Mouse (Mus musculus) liver, adult 2 months (tissue): ENCODE measurements around the gene Ifit3b. TPM values are rescaled to one million over a fixed set of nuclear protein-coding genes. Genes with fewer than 3 reads are reported as not detected.
A peak's percentile ranks its signal among the peaks of the same experiment; 100 is the strongest.
"Not testable (repeated sequence)": the region's sequence is repeated elsewhere in the genome, so short reads cannot be mapped to it uniquely, and the experiment has no call there.

ENCODE experiments used
- DNase-seq: peaks from one replicate; pipeline ENCODE4 v3.0.0-alpha.2; 2011; ENCODE audit warnings: low read depth, low spot score; ENCODE audit errors: extremely low read depth
- H3K27ac ChIP-seq: fragments of 200-500 bp; replicated peaks from 2 replicates; pipeline ENCODE4 v1.5.1; 2012; ENCODE audit warnings: low read depth, mild to moderate bottlenecking, control low read depth, inconsistent platforms, low read length; ENCODE audit not compliant: insufficient read depth
- H3K27me3 ChIP-seq: fragments of 200-500 bp; 2 replicates; pipeline ENCODE4 v1.6.1; 2012; ENCODE audit warnings: mild to moderate bottlenecking, moderate library complexity, low read length, inconsistent platforms; ENCODE audit not compliant: control insufficient read depth, insufficient read depth
- H3K36me3 ChIP-seq: fragments of 200-500 bp; 2 replicates; pipeline ENCODE4 v1.6.1; 2012; ENCODE audit warnings: low read length, inconsistent platforms; ENCODE audit not compliant: control insufficient read depth, insufficient read depth
- H3K4me1 ChIP-seq: fragments of 200-500 bp; 2 replicates; pipeline ENCODE4 v1.6.1; 2011; ENCODE audit warnings: low read length; ENCODE audit not compliant: control insufficient read depth, insufficient read depth
- H3K4me3 ChIP-seq: fragments of 200-500 bp; 2 replicates; pipeline ENCODE4 v1.5.1; 2011; ENCODE audit warnings: low read depth, mild to moderate bottlenecking, control low read depth, low read length, moderate library complexity; ENCODE audit not compliant: insufficient read depth
- H3K79me2 ChIP-seq: fragments of 200-500 bp; 2 replicates; pipeline ENCODE4 v1.6.1; 2012; ENCODE audit warnings: inconsistent platforms, mild to moderate bottlenecking, low read length, moderate library complexity; ENCODE audit not compliant: control insufficient read depth, insufficient read depth
- H3K9ac ChIP-seq: fragments of 200-500 bp; 2 replicates; pipeline ENCODE4 v1.6.1; 2012; ENCODE audit warnings: low read depth, mild to moderate bottlenecking, control low read depth, inconsistent platforms, low read length
- CTCF ChIP-seq: fragments of 200-500 bp; IDR thresholded peaks from 2 replicates; pipeline ENCODE4 v1.5.1; 2011; ENCODE audit warnings: low read depth, low read length, control low read depth
- POLR2A ChIP-seq: fragments of 200-500 bp; IDR thresholded peaks from 2 replicates; pipeline ENCODE4 v1.6.1; 2011; ENCODE audit warnings: low read length, control low read depth; ENCODE audit not compliant: insufficient read depth; ENCODE audit errors: extremely low read depth
- WGBS: fragments of 180-500 bp; shearing (Covaris S2); methylation state at CpG from one replicate; pipeline ENCODE4 v1.1.7; 2018; 5-methylcytosine and 5-hydroxymethylcytosine counted together
- polyA plus RNA-seq: library from polyadenylated mRNA; depleted of rRNA; stranded (reverse); fragments of >200 nt; gene quantifications from 2 replicates; pipeline ENCODE4 v1.2.3, GENCODE M21; 2012; rRNA removed
- total RNA-seq: library from RNA; depleted of rRNA; stranded (reverse); fragments of >200 nt; gene quantifications from 2 replicates; pipeline ENCODE4 v1.2.3, GENCODE M21; 2014; rRNA removed

The Ifit3b gene
- total RNA-seq (5.5 and 9.7 TPM in 2 replicates), polyA plus RNA-seq (1.3 and 1.8 TPM in 2 replicates)

GRCm38 (mm10) chr19:34607237-34608051 is at the start of gene Ifit3b:
Gene Ifit3b (plus strand): TSS chr19:34607970.
- DNase-seq = peak; percentile 22
- Histone ChIP-seq H3K4me3 (peak within 1 kb of the TSS; percentile 1; the same call in 1 of the 2 replicates), H3K9ac (peak within 1 kb of the TSS; percentile 84), H3K27ac (peak within 1 kb of the TSS; percentile 91)
- H3K27me3 ChIP-seq, H3K4me1 ChIP-seq, H3K36me3 ChIP-seq, H3K79me2 ChIP-seq: not testable (repeated sequence)
- WGBS = 36% methylated on average over 4 of the region's 4 CpGs

- Histone ChIP-seq H3K4me3 (no peak overlapping the region), H3K36me3 (no peaks in the 10 kb centered on the region), H3K27ac (no peak overlapping the region)
Measured at GRCm38 (mm10) chr19:34562556-34562955, 45.2 kb upstream of the Ifit3b start.

GRCm38 (mm10) chr19:34566178-34566784 is 41.5 kb upstream of the Ifit3b start:
- no peak overlapping the region for H3K27ac ChIP-seq
- no peaks in the 10 kb centered on the region for H3K79me2 ChIP-seq
- no peak overlapping the region for H3K9ac ChIP-seq
- DNase-seq = no peak
- TF ChIP-seq POLR2A (no peak), CTCF (no peak)
- H3K27me3 ChIP-seq = no peaks in the 10 kb centered on the region
- H3K4me1 ChIP-seq = peaks cover 4% of the 10 kb centered on the region
- WGBS = 100% methylated on average over 1 of the region's 1 CpGs
- no peak overlapping the region for H3K4me3 ChIP-seq
- no peaks in the 10 kb centered on the region for H3K36me3 ChIP-seq

More at GRCm38 (mm10) chr19:34562556-34562955, 45.2 kb upstream of the Ifit3b start:
- Histone ChIP-seq H3K9ac (no peak overlapping the region), H3K4me1 (peaks cover 4% of the 10 kb centered on the region; the same call in 1 of the 2 replicates), H3K27me3 (no peaks in the 10 kb centered on the region), H3K79me2 (no peaks in the 10 kb centered on the region)
- TF ChIP-seq POLR2A (no peak), CTCF (no peak)
- peak; percentile 25 for DNase-seq

- WGBS = 67% methylated on average over 7 of the region's 7 CpGs
- DNase-seq = no peak
- H3K4me3 ChIP-seq = no peak overlapping the region
- H3K9ac ChIP-seq = no peak overlapping the region
- H3K79me2 ChIP-seq = no peaks in the 10 kb centered on the region
- H3K4me1 ChIP-seq = no peaks in the 10 kb centered on the region; the same call in 1 of the 2 replicates
- H3K27ac ChIP-seq = peak overlapping the region; percentile 51
- no peaks in the 10 kb centered on the region; the same call in 1 of the 2 replicates for H3K36me3 ChIP-seq
- H3K27me3 ChIP-seq = no peaks in the 10 kb centered on the region
- TF ChIP-seq POLR2A (no peak), CTCF (no peak)
Measured at GRCm38 (mm10) chr19:34568988-34569895, 38.5 kb upstream of the Ifit3b start.

GRCm38 (mm10) chr19:34569896-34570476 is 37.8 kb upstream of the Ifit3b start:
- TF ChIP-seq CTCF (no peak), POLR2A (no peak)
- Histone ChIP-seq H3K36me3 (no peaks in the 10 kb centered on the region; the same call in 1 of the 2 replicates), H3K4me1 (no peaks in the 10 kb centered on the region; the same call in 1 of the 2 replicates), H3K27me3 (no peaks in the 10 kb centered on the region), H3K79me2 (no peaks in the 10 kb centered on the region), H3K4me3 (peak overlapping the region; percentile 44; the same call in 1 of the 2 replicates), H3K9ac (peak overlapping the region; percentile 30; the same call in 1 of the 2 replicates), H3K27ac (peak overlapping the region; percentile 51)
- no peak for DNase-seq
- WGBS = 80% methylated on average over 4 of the region's 4 CpGs
